Mouse (Mus musculus) thymus, adult 2 months (tissue): ENCODE data around the gene Rnf126. TPM values are rescaled to one million over a fixed set of nuclear protein-coding genes. Genes with fewer than 3 reads are reported as not detected.

Source experiments
- DNase-seq: peaks from one replicate; pipeline ENCODE4 v3.0.0; 2021
- H3K27ac ChIP-seq: fragments of 200-500 bp; 2 replicates; pipeline ENCODE4 v1.5.1; 2012; ENCODE audit warnings: low read length, control low read depth; ENCODE audit not compliant: control insufficient read depth, insufficient read depth
- H3K27me3 ChIP-seq: fragments of 200-500 bp; 2 replicates; pipeline ENCODE4 v1.6.1; 2012; ENCODE audit warnings: mild to moderate bottlenecking, low read length, moderate library complexity, mixed read lengths; ENCODE audit not compliant: control insufficient read depth, insufficient read depth
- H3K36me3 ChIP-seq: fragments of 200-500 bp; 2 replicates; pipeline ENCODE4 v1.6.1; 2012; ENCODE audit warnings: mild to moderate bottlenecking, low read length, moderate library complexity; ENCODE audit not compliant: control insufficient read depth, insufficient read depth
- H3K4me1 ChIP-seq: fragments of 200-500 bp; replicated peaks from 2 replicates; pipeline ENCODE4 v1.6.1; 2012; ENCODE audit warnings: low read length; ENCODE audit not compliant: control insufficient read depth, insufficient read depth
- H3K4me3 ChIP-seq: fragments of 200-500 bp; 2 replicates; pipeline ENCODE4 v1.5.1; 2012; ENCODE audit warnings: mild to moderate bottlenecking, low read length, control low read depth, moderate library complexity; ENCODE audit not compliant: control insufficient read depth, insufficient read depth
- CTCF ChIP-seq: fragments of 200-500 bp; IDR thresholded peaks from 2 replicates; pipeline ENCODE4 v1.5.1; 2012; ENCODE audit warnings: mild to moderate bottlenecking, control low read depth, low read length, moderate library complexity, borderline replicate concordance; ENCODE audit not compliant: control insufficient read depth, poor library complexity, insufficient read depth; ENCODE audit errors: extremely low read depth
- POLR2A ChIP-seq: fragments of 200-500 bp; IDR thresholded peaks from 2 replicates; pipeline ENCODE4 v1.6.1; 2012; ENCODE audit warnings: mild to moderate bottlenecking, low read length, control low read depth, moderate library complexity; ENCODE audit not compliant: control insufficient read depth, poor library complexity, insufficient read depth; ENCODE audit errors: extremely low read depth
- WGBS: fragments of 180-500 bp; shearing (Covaris S2); methylation state at CpG from one replicate; pipeline ENCODE4 v1.1.7; 2018; 5-methylcytosine and 5-hydroxymethylcytosine counted together
- polyA plus RNA-seq: library from polyadenylated mRNA; depleted of rRNA; stranded (reverse); fragments of >200 nt; gene quantifications from 2 replicates; pipeline ENCODE4 v1.2.3, GENCODE M21; 2012

The Rnf126 gene
- polyA plus RNA-seq, 1 experiment = 375 TPM

DNA sequence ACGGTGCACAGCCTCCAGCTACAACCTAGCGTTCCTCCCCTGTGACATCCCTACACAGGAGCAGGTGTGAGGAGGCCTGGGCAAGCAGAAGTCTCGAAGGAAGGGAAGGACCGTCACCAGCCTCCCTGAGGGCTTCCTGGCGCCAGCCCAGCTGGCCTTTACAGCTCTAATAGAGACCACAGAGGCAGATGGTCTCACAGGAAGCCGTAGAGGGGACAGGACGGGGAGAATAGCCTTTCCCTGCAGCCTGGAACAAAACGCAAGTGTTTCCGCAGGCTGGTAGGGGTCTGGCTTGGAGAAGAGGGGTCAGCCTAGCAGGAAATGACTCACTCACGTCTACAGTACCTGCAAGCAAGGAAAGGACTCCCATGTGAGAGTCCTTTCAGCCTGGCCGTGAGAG is 41.1 kb upstream of the Rnf126 start:
- DNase-seq = no peak
- H3K36me3 ChIP-seq = 0 out of 2 replicates have a peak, but pooled peaks cover 3% of the 10 kb centered on the region
- no peak for TF ChIP-seq CTCF
- no peak for TF ChIP-seq POLR2A
- no peak overlapping the region for H3K27ac ChIP-seq
- no peaks in the 10 kb centered on the region for H3K27me3 ChIP-seq
- no peak overlapping the region for H3K4me3 ChIP-seq
- WGBS = 87% methylated on average over 11 of the region's 11 CpGs
- H3K4me1 ChIP-seq = no peaks in the 10 kb centered on the region

DNA sequence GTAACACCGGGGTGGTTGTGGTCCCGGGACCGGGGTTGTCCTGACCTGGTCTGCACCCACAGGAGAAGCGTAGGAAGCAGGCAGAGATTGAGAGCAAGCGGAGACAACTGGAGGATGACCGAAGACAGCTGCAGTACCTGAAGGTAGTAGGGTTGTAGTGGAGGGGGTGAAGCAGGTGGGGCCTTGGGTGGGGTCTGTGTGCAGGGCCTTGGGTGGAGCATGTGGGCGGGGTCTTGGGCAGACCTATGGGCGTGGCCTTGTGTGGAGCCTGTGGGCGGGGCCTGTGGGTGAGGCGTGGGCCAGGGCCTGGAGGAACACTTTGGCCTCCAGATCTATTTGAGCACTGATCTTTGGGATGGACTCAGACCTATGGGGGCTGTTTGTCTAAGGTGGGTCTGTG is 40.2 kb upstream of the Rnf126 start:
- Histone ChIP-seq H3K27me3 (no peaks in the 10 kb centered on the region), H3K27ac (no peak overlapping the region), H3K4me3 (no peak overlapping the region), H3K36me3 (0 out of 2 replicates have a peak, but pooled peaks cover 3% of the 10 kb centered on the region), H3K4me1 (0 out of 2 replicates have a peak, but pooled peaks cover 3% of the 10 kb centered on the region)
- WGBS = 92% methylated on average over 10 of the region's 10 CpGs
- TF ChIP-seq POLR2A (no peak), CTCF (no peak)
- no peak for DNase-seq

DNA sequence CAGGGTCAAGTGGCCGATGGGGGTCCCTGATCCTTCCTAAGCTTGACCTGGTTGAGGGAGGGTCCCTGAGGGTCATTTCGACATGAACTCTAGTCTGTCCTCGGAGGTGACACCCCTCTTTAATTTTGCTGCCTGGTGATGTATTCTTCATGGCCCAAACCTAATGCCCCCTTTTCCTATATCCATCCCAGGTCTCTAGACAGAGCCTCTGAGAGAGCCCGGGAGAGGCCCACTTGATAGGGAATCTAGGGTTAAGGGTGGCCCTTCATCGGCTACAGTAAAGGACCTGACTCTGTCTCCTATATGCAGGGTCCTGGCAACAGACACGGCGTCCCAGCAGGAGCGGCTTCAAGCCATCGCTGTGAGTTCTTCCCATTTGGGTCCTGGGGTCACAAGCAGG is 39.6 kb upstream of the Rnf126 start:
- Histone ChIP-seq H3K27me3 (no peaks in the 10 kb centered on the region), H3K4me1 (0 out of 2 replicates have a peak, but pooled peaks cover 3% of the 10 kb centered on the region), H3K27ac (no peak overlapping the region), H3K4me3 (no peak overlapping the region), H3K36me3 (0 out of 2 replicates have a peak, but pooled peaks cover 3% of the 10 kb centered on the region)
- DNase-seq = no peak
- no peak for TF ChIP-seq POLR2A
- TF ChIP-seq CTCF = no peak
- 96% methylated on average over 9 of the region's 9 CpGs for WGBS

DNA sequence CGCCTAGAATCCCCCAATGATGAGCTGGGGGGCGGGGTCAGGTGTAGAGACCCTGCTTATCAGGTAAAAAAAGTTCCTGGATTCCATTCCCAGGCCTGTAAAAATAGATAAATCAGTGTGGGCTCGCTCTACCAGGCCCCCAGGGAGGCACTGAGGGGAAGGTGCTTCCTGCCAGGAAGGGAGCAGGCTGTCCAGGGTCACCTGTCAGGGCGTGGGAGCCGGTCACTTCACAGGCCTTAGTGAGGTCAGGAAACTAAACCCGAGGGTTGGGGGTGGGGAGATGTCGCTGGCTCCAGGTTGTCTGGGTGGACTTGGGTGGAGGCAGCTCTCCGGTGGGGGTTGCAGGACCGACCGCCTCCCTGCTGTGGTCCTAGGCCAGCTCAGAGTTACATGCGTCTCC is 38.9 kb upstream of the Rnf126 start:
- WGBS = 91% methylated on average over 11 of the region's 11 CpGs
- 0 out of 2 replicates have a peak, but pooled peaks cover 3% of the 10 kb centered on the region for H3K4me1 ChIP-seq
- TF ChIP-seq CTCF (no peak), POLR2A (no peak)
- DNase-seq = no peak
- no peak overlapping the region for H3K27ac ChIP-seq
- H3K27me3 ChIP-seq = no peaks in the 10 kb centered on the region
- 0 out of 2 replicates have a peak, but pooled peaks cover 3% of the 10 kb centered on the region for H3K36me3 ChIP-seq
- no peak overlapping the region for H3K4me3 ChIP-seq

DNA sequence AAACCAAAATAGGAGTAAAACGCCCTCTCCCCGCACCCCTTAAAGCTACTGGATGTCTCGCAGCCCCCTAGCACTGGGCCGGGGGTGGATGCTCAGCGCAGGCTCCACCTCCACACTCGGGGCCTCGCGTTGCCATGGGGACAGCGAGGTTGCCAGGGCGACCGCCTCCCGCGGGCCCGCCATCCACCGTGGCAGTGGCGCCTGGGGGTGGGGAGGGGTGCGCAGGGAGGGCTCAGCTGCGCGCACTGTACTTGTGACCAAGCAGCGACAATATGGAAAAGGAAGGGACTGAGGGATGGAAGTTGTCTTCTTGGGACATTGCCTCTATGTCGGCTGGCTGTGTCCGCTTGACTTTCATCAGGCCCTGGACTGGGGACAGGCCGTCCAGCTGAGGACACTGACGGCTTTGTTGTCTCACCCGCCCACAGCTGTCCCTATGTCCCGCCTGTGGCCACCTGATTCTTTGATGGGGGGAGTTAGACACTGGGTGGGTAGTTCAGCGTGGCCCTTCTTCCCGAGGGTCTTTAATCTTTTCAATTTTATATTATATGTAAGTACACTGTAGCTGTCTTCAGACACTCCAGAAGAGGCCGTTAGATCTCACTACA is 37.1 kb upstream of the Rnf126 start:
- H3K4me1 ChIP-seq = 0 out of 2 replicates have a peak, but pooled peaks cover 3% of the 10 kb centered on the region
- no peaks in the 10 kb centered on the region for H3K27me3 ChIP-seq
- no peak overlapping the region for H3K27ac ChIP-seq
- no peak overlapping the region for H3K4me3 ChIP-seq
- no peak for DNase-seq
- 89% methylated on average over 29 of the region's 29 CpGs for WGBS
- 0 out of 2 replicates have a peak, but pooled peaks cover 3% of the 10 kb centered on the region for H3K36me3 ChIP-seq
- no peak for TF ChIP-seq POLR2A
- no peak for TF ChIP-seq CTCF

- Histone ChIP-seq H3K4me1 (peaks cover 13% of the 10 kb centered on the region), H3K27ac (no peak overlapping the region), H3K27me3 (no peaks in the 10 kb centered on the region), H3K4me3 (no peak overlapping the region), H3K36me3 (no peaks in the 10 kb centered on the region)
- no peak for TF ChIP-seq POLR2A
- no peak for TF ChIP-seq CTCF
- DNase-seq = no peak
- 91% methylated on average over 11 of the region's 11 CpGs for WGBS
Observed at GRCm38 (mm10) chr10:79802331-79802971, 35.7 kb upstream of the Rnf126 start.
